Mouse (Mus musculus) right cerebral cortex, postnatal 4 days (tissue): ENCODE measurements at regions not wholly inside any gene's neighbourhood (a gene's known extent, or its start where the extent isn't known, plus 50 kb on each side); places are given as distances from the start of the nearest gene placed in this dataset.
"Not testable (repeated sequence)": the region's sequence is repeated elsewhere in the genome, so short reads cannot be mapped to it uniquely, and the experiment has no call there.

Experiments used
- DNase-seq: peaks from one replicate; pipeline ENCODE4 v3.0.0-alpha.2; 2022

- no peak for DNase-seq
Measured at GRCm38 (mm10) chr14:71103955-71104354, 504.3 kb upstream of the Fam160b2 start.

DNA sequence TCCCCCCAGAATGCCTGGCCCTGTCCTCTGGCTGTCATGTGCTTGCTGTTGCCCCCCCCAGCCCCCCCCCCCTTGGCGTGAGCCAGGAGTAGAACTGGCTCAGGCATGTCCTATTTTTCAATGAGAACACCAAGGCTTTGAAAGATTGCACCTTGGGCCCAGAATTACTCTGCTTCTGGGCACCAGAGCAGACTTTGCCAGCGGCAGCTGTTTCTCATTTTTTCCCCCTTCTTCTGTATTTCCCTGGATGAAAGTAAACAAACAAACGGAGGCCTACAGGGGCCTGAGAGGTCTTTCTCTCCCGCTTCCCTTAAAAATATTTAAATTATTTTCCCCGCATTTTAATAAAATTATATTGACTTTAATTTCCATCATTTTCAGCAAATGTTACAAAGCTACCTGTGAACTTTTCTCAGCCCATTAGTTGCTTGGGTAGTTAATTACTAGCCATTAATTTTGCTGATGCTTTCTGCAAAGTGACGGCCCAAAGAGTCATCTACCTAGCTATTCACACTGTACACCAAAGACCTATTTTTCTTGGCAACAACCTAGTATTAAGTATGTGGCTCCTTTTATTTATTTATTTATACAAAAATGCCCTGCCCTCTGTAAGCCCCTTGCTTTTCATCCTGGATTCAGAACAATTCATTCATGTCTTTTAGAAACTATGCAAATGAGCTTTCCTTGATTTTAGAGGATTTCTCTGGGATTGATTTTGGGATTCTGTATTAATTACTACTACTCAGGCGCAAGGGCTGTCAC, 496.2 kb upstream of the Fam160b2 start:
- no peak for DNase-seq

DNA sequence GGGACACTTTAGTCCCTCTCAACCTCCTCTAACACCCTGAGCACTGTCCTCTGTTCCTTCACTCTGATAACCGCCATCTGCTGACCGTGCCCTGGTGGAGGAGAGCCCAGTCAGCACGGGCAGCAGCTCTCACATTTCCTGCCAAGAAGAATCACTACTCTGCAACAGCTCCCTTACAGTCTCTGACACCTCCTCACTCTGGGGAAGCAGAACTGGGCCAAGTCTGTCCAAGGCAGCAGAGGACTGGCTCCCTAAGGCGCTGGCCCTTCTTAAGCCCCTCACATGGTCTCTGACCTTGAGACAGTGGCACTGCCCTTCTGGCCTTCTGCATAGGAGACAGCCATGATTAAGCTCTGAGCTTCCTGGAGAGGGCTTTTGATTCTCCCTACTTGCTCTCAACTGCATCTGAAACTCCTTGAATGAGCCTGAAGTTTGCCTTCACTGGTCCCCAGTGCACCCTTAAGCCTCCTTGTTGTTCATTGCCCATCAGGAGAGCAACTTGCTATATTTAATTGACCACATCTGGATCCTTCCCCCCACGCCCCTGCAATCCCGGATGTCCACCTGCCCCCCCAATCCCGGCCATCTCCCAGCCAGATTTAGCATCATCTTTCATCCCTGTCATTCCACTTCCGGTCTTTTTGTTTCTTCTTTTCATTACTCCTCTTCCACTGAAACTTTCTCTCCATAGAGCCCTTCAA, 493.1 kb upstream of the Fam160b2 start:
- no peak for DNase-seq

DNA sequence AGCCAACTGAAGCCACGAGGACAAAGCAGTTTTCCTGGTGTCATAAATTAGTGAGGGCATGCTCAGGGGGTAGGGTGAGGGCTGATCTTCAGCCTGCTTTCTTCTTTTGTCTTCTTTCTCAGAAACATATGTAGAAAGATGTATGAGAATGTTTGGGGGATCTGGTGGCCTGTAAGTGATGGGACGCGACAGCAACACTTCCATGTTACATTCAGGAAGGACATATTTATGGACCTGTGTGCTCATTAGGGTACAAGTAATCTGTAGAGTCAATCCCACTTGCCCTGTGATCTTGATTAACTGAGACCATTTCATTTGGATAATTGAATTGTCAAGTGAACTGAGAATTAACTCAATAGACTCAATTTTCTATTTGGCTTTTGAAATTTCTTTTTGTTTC, 486.1 kb upstream of the Fam160b2 start:
- DNase-seq = no peak

DNA sequence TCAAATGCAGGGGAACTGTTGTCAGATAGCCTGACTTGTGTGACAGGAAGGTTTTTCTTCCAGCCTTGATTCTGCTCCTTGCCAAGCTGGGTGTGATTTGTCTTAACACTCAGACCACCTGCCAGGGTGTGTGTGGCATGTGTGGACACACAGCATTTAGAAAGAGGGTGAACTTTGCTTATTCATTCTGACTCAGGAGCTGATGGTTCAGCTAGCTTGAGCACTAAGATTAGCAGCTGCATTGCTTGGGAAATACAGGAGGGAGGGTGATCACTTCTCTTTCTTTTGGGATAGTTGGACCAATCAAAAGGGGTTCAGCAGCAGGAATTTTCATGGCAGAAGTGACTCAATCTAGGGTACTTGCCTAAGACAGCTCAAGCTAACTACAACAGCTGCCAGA, 482.7 kb upstream of the Fam160b2 start:
- DNase-seq = no peak

DNA sequence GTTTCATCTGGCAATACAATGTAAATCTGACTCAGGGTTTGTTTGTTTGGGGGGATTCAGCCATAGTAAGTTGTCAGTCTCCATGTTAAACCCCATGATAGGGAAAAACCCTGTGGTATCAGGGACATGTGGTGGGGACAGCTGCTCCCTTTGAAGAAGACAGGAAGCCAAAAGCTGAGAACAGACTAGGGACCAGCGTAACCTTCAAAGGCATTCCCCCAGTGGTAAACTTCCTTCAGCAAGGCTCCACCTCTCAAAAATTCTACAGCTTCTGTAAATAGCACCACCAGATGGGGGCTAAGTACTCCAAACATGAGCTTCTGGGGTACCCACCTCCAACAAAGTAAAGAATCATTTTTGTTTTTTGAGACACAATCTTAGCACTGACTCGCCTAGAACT, 476.0 kb upstream of the Fam160b2 start:
- no peak for DNase-seq

GRCm38 (mm10) chr14:71074019-71074418, 474.4 kb upstream of the Fam160b2 start:
- no peak for DNase-seq

- no peak for DNase-seq
Measured at GRCm38 (mm10) chr14:71065669-71066068, 466.0 kb upstream of the Fam160b2 start.

DNA sequence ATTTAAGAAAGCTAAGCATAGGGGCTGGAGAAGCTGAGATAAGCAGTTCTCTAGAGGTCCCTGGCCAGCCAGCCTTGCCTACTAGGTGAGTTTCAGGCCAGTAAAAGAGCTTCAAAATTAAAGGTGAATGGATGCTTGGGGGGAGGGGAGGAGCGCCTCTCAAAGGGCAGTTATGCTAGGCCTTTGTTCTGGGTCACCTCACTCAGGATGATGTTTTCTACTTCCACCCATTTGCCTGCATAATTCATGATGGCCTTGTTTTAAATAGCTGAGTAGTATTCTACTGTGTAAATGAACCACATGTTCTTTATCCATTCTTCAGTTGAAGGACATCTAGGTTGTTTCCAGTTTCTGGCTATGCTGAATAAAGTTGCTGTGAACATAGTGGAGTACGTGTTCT, 457.0 kb upstream of the Fam160b2 start:
- DNase-seq = no peak

DNA sequence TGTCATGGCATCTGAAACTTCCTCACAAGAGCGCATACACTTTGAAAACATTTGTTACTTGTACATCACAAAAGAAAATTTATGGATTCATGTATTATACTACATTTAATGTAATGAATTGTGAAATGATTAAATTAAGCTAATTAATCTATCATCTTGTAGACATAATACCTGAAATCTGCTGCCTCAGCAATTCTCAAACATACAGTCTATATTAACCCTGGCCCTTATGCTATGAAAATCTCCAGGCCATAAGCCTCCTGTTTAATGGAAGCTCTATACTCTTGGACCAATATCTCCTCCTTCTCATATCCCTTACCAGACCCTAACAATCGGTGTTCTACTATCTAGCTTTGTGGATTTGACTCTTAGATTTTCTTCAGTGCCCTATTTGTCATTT, 455.8 kb upstream of the Fam160b2 start:
- no peak for DNase-seq

DNA sequence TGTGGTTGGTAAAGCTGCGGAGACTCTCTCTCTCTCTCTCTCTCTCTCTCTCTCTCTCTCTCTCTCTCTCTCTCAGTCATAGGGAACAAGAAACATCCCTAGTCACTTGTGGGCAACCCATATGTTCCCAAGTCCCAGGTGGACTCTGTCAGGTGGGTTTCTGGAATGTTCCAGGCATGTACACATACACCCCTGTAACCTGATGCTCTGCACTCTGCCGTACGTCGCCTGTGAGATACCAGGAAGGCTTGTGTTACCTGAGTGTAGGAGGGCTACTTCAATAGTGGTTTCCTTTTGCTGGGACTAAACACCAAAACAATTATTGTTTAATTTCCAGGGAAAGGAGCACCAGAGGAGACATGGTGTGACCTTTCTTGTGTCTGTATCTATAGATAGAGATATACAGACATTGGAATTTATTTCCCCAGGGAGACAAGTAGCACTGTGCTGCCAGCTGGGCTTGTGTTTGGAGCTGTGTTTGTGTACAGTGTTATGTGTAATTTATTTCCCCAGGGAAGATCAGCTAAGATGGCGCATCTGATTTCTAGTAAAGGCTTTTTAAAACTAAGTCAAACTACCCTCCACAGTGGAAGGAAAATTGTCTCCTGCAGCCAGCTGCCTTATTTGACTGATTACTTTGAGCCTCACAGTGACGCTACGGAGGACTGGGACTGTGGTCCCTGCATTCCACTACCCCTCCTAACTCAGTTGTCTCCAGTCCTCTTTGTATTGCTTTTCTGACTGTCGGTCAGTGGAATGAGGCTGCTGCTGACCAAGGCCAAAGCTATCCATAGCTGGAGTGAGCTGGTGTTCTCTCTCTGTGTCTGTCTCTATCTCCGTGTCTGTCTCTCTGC, 454.4 kb upstream of the Fam160b2 start:
- DNase-seq = no peak

- no peak for DNase-seq
Measured at GRCm38 (mm10) chr14:71047096-71047495, 447.5 kb upstream of the Fam160b2 start.

DNA sequence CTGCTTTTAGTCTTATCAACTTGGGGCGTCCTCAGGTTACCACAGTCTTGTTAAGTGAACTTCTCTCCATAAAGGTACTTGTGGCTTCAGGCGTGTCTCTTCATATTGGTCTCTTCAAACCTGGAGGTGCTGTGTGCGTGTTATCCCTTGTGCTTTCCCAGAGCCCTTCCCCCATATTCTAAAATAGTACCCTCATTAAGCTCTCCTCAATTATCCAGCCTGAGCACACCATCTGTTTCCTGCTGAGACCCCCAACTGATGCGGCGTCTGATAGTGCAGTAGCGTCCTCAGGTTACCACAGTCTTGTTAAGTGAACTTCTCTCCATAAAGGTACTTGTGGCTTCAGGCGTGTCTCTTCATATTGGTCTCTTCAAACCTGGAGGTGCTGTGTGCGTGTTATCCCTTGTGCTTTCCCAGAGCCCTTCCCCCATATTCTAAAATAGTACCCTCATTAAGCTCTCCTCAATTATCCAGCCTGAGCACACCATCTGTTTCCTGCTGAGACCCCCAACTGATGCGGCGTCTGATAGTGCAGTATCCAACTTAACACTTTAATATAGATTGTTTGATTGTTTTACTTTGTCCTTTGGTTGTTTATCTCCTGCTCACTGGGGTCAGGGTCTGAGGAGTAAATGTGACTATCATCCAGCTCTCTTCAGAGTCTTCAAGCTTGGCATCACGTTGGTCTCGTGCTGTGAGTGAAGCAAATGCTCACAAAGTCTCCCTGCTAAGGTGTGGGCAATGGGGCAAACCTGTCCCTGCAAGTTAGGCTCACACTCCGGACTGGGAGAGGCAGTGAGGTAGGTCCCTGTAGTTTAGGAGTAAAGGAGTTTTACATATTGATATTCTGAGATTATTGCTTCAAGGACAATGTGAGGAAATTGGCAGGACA, 444.5 kb upstream of the Fam160b2 start:
- not testable (repeated sequence) for DNase-seq

- DNase-seq = no peak
Measured at GRCm38 (mm10) chr14:71036620-71037019, 437.0 kb upstream of the Fam160b2 start.

GRCm38 (mm10) chr14:71033586-71033985, 434.0 kb upstream of the Fam160b2 start:
- no peak for DNase-seq

DNA sequence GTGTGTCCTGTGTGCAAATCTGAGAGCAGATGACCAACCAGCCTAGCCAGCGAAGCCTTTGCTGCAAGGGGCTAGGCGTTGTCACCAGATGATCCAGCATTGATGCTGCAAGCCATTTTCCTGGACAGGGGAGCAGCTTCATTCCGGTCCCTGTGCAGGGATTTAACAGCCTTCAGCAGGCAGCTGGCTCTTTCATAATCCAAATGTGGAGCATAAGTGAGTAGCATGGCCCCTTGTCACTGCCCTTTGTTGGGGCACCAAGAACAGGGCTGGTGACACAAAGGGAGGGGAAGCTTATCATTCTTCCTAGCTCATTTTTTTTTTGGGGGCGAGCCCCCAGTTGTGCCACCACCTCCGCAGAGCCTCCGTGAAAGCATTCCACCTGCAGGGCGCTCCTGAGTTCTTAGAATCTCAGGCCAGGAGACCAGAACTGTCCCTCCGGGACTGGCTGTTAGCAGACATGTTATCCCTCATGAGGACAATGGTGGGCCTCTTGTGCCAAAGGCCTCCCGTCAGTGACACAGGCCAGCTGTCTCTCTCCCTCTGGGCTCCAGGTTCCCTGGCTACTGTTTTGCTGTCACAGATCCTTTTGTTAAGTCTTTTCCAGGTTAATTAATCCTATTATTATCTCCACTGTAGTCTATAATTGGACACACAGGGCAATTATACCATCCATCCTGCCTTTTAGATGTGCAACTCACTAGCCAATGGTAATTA, 430.7 kb upstream of the Fam160b2 start:
- DNase-seq = no peak
